Mouse (Mus musculus) neural tube, embryonic 10.5 days (tissue): ENCODE measurements around the gene Wnt10a.
"Not testable (repeated sequence)": the region's sequence is repeated elsewhere in the genome, so short reads cannot be mapped to it uniquely, and the experiment has no call there.

Source experiments
- DNase-seq: peaks from one replicate; pipeline ENCODE4 v3.0.0-alpha.2; 2017; ENCODE audit warnings: low spot score; ENCODE audit errors: extremely low spot score

The Wnt10a gene

GRCm38 (mm10) chr1:74814931-74815647 lies 23.8 kb downstream of the Wnt10a start:
- no peak for DNase-seq

GRCm38 (mm10) chr1:74815965-74816364 lies 24.6 kb downstream of the Wnt10a start:
- not testable (repeated sequence) for DNase-seq

- peak; percentile 92 for DNase-seq
Measured at GRCm38 (mm10) chr1:74816612-74817199, 25.4 kb downstream of the Wnt10a start.

GRCm38 (mm10) chr1:74817219-74817618 lies 25.9 kb downstream of the Wnt10a start:
- no peak for DNase-seq

GRCm38 (mm10) chr1:74818509-74818908 lies 27.2 kb downstream of the Wnt10a start:
- DNase-seq, result no peak

- DNase-seq, result not testable (repeated sequence)
Measured at GRCm38 (mm10) chr1:74823598-74823997, 32.3 kb downstream of the Wnt10a start.

- peak; percentile 57 for DNase-seq
Measured at GRCm38 (mm10) chr1:74824518-74825302, 33.4 kb downstream of the Wnt10a start.

GRCm38 (mm10) chr1:74830061-74830460 lies 38.7 kb downstream of the Wnt10a start:
- no peak for DNase-seq

- DNase-seq, result no peak
Measured at GRCm38 (mm10) chr1:74833255-74833654, 41.9 kb downstream of the Wnt10a start.

- no peak for DNase-seq
Measured at GRCm38 (mm10) chr1:74843090-74843489, 51.8 kb downstream of the Wnt10a start.

- no peak for DNase-seq
Measured at GRCm38 (mm10) chr1:74846341-74846740, 55.0 kb downstream of the Wnt10a start.

GRCm38 (mm10) chr1:74848946-74849345 lies 57.6 kb downstream of the Wnt10a start:
- DNase-seq, result no peak

GRCm38 (mm10) chr1:74850251-74850650 lies 58.9 kb downstream of the Wnt10a start:
- DNase-seq, result no peak

- DNase-seq, result no peak
Measured at GRCm38 (mm10) chr1:74851001-74851775, 59.9 kb downstream of the Wnt10a start.
